Mouse (Mus musculus) neural tube, embryonic 10.5 days (tissue): ENCODE measurements at regions not wholly inside any gene's neighbourhood (a gene's known extent, or its start where the extent isn't known, plus 50 kb on each side); places are given as distances from the start of the nearest gene placed in this dataset.
"Not testable (repeated sequence)": the region's sequence is repeated elsewhere in the genome, so short reads cannot be mapped to it uniquely, and the experiment has no call there.

Source experiments
- DNase-seq: peaks from one replicate; pipeline ENCODE4 v3.0.0-alpha.2; 2017; ENCODE audit warnings: low spot score; ENCODE audit errors: extremely low spot score

DNA sequence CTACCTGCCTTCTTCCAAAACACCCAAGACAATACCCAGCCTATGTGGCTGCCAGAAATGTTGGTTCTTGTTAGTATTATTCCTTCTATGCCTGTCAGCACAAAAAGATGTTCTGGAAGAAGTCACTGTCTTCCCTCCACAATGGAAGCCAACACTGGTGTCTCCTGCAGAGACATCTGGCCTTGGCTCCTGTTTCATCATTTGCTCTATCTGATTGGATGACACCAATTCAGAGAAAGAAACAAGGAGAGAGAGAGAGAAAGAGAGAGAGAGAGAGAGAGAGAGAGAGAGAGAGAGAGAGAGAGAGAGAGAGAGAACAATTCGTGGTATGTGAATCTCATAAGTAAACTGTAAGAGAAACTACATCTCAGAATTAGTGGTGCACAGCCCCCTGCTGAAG, 218.9 kb upstream of the Klf3 start:
- no peak for DNase-seq

DNA sequence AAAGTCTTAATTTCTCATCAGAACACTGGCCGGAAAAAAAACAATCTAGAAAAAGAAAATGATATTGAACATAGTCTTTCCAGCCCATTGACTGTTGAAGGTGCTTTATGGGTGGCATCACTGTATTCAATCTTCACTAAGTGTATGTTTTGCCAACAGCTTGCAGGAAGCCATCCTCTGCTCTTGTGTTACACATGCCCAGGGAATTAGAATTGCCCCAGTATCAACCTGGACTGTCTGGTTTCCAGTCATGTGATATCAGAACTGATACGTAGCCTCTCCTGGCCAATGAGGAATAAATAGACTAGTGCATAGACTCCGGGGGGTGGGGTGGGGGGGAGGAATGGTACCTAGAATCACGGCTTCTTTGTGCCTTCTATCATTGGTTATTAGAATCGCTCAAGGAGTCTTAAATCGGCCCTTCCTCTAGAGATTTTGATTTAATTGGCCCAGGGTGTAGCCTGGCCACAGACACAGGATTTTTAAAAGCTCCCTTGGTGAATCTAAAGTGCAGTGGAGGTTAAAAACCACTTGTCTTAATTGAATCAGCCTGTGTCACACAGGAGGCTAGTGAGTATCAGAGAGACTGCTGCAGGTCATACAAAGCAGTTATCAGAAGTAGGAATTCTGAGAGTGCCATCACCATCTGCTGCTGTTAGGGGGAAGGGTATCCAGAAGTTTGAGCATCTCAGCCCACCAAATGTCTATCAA, 218.0 kb upstream of the Klf3 start:
- no peak for DNase-seq

DNA sequence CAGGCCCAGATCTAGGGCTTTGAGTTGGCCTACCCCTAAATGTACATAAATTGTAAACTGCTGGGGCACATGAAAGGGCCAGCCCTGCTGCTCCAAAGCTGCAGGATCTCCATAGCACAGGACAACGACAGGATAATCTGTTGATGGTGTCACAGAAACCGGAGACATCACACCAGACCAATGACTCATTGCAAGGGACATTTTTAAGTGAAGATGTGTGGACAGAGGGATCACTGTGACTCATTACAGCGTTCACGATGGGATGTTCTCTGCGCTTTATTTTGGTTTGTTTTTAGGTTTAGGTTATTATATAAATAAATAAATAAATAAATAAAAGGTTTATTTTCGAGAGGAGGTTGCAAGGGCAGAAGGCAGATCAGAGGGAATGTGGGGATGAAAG, 216.9 kb upstream of the Klf3 start:
- DNase-seq = no peak

DNA sequence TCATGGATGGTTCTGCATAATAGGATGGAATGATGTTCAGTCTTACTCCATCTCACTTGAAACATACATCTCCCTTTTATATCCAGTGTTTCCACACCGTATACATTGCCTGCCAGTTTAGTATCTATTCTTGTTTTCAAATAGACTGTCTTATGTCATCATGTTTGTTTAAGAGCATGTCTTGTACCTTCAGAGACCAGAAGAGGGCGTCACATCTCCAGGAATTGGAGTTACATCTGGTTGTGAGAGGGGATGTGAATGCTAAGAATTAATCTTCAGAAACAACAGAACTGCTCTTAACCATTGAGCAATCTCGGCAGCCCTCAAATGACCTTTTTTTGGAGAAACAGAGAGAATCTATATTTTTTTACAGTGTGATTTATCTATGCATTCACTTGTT, 216.3 kb upstream of the Klf3 start:
- DNase-seq = no peak

DNA sequence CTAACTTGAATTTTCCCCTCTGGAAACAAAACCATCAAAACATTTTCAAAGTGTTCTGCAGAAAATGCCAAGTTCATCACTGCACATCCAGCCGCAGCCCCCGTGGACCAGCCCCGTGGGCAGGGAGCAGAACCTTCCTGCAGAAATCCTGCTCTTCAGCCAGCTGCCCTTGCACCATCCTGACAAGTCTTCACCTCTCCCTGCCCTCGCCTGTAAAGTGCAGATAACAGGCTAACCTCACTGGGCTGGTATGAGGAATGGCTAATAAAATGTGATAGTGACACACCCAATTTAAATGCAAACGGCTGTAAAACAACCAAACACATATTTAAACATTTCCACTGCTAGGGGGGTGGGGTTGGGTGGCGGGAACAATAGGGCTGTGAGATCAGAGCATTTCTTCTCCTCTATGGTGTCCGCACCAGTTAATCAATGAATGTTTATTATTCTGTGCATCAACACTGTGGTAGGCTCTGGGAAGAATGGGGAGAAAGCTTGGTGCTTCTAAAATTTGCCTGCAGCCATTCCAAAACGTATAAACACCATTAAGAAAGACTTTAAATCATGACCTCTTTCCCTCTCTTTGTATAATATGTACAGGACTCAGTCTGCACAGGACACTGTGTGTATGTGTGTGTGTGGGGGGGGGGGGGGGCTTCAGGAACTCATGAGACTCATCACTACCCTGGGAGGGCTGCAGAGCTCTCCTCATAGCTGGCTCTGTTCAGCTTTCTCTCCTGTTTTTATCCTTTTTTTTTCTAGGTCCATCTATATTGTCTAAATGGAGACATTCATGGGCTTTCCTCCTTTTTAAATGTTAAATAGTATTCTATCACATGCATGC, 215.1 kb upstream of the Klf3 start:
- no peak for DNase-seq

DNA sequence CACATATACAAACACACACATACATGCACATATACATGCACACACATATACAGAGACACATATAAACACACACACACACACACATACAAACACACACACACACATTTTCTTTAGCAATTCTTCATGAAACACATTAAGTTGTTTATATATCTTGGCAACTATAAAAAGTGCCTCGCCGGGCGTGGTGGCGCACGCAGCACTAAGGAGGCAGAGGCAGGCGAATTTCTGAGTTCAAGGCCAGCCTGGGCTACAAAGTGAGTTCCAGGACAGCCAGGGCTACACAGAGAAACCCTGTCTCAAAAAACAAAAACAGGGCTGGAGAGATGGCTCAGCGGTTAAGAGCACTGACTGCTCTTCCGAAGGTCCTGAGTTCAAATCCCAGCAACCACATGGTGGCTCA, 214.4 kb upstream of the Klf3 start:
- not testable (repeated sequence) for DNase-seq

DNA sequence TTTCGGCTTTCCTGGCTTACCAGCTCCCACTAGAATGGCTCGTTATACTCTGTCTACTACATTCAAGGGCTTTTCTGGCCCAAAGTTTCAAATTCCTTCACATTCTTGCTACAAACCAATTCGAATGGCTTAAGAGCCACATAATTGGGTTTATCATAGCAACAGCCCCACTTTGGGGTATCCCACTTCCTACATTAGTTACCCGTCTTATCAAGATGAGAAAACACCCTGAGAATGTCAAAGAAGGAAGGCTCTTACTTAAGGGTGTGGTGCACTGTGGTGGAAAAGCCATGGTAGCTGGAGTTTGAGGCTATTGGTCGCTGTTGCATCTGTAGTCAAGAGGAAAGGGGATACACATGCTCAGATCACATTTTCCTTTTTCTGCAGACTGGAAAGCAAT, 213.2 kb upstream of the Klf3 start:
- DNase-seq = no peak

DNA sequence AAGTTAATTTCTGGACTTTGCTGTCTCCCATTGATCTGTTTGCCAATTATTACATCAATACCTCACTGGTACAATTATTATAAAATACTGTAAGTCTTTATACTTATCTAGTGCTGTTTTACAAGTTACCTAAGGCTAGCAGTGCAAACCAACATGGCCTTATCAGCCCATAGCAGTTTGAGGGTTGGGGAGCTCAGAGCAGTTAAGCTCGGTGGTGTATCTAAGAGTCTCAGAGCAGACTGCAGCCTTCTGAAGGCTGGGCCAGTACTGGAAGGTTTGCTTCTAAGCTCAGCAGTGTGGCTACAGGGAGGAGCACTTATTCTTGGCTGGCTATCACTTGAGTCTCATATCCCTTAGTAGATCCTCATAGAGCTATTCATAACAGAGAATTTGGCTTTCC, 212.4 kb upstream of the Klf3 start:
- no peak for DNase-seq

DNA sequence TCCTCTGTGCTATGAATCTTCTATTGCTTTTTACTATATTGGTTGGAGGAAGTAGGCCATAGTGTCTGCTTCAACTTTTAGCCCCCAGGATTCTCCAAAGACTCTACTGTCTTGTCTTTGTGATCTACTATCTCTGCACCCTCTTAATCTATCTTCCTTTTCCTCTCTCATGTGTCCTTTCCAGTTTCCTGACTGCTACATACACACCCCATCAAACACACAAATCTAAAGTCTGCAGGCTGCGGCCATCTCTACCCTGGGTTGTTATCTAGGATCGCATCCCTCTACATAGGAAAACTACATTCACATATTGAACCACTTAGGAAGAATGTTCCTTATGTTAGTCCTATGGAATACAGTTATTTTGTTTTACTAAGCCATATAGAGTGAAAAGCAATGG, 211.4 kb upstream of the Klf3 start:
- DNase-seq = no peak

DNA sequence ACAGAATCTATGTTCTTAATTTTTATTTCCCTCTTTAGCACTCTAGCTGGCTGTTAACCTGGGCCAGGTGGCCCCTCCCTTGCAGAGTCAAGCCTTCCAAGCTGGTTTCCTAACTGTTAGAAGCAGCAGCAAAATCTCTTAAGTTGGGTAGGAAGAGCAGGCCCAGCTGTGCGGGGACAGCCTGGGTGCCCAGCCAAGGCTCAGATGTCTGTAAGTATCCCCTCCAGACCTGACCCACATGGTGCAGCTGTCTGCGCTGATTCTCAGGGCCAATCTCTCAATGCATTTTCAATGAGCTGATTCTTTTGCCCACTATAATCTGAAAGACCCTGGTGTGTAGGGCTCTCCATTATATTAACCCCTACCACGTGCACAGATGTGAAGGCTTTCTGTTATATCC, 208.0 kb upstream of the Klf3 start:
- DNase-seq = no peak

DNA sequence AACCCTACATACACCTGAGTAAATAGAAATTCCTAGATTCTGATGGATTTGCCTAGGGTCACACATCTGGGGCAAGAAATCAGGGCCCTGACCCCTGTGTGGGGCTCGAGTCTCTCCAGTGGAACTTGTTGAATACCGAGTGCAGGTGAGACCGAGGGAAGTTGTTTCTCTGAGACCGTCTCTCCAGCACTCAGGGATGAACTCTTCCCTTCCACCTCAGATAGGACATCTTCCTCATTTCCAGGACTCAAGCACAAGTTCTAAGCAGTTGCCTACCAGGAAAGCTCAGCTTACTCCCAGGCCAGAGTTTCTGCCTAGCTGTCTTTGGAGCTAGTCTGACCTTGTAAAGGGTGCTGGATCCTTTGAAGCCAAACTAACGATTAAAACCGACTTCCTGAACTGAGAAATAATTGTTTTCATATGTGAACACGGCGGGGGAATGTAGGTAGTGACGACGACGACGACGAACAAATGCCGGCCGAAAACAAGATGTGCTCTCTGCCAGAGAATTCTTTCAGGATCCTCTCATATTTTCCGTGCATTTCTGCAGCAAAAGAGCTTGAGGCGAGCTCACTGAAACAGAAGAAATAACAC, 207.3 kb upstream of the Klf3 start:
- no peak for DNase-seq

DNA sequence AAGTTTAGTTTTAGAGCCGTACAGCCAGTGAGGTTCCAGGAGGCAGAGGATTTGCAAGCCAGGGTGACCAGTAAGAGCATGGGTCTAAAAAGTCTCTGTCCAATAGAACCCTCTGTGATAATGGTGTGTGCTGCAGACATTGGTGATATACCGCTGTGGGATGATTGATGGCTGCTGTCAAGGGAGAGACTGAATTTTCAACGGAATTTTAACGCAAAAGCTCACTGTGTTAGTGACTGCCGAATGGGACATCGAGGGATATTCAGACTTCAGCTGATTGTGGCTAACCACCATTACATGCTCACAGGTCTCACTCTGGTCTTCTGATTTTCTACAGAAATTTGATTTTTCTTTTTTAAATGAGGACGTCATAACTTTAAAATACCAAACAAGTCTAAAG, 206.2 kb upstream of the Klf3 start:
- DNase-seq = no peak

DNA sequence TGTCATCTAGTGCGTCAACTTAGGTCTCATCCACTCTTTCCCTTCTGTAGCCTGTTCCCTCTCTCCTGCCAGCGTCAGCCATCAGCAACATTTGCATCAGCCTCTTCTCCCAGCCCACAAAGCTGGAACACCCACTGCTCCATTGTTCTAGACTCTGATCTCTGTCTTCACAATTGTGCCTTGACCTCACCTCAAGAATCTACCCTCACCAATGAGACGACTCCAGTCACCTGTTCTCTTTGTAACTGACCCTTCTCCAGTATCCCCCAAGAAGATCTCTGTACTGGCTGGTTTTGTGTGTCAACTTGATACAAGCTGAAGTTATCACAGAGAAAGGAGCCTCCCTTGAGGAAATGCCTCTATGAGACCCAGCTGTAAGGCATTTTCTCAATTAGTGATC, 205.7 kb upstream of the Klf3 start:
- DNase-seq = no peak

DNA sequence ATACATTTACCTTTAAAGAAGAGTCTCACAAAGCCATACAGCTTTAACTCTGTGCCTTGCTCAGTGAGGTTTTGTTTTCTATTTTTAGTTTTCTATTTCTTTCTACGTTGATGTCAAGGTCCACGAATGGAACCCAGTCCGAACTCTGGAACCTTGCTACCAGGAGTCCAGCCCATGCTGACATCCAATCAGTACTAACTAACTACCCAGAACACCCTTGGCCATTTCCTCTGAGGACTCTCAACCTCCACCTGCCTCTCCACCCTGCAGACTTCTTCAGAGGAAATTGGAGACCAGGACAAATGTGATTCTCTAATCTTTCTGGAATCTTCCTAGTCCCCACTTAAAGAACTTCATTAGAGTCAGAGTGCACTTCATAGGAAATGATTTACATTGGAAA, 204.6 kb upstream of the Klf3 start:
- no peak for DNase-seq

DNA sequence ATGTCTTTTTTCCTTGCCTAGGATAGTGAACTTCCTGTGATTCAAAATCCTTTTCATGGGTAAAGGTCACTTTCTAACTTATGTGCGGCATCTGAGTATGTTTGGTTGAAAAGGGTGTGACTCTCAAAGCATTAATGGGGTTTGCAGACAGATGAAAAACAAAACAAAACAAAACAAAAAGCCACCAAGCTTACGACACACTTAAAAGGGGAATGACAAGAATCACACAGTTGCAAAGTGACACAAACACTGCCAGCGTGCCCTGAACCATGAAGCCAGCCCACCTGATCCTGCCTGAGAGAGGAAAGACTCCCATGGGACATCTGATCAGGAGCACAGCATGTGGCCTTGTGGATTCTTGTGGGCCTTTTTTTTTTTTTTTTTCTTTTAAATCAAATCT, 204.2 kb upstream of the Klf3 start:
- DNase-seq = no peak

DNA sequence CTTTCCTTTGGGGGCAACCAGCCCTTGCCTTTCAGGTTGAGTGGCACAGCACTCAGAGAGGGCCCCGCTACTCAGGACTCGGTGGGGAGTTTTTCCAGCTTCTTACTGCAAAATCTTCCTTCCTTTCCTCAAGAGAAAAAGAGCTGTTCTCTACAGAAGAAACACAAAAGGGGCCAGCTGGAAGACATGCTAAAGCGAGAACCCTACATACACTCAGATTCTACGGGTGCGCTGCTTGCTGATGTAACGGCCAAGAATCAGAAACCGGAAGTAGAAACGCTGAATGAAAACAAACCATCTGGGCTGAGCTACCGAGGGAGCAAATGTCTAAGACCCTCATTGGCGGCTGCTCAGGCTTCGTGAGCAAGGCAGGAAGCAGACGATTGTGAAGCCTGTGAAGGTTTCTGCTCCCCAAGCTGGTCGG, 203.3 kb upstream of the Klf3 start:
- no peak for DNase-seq

DNA sequence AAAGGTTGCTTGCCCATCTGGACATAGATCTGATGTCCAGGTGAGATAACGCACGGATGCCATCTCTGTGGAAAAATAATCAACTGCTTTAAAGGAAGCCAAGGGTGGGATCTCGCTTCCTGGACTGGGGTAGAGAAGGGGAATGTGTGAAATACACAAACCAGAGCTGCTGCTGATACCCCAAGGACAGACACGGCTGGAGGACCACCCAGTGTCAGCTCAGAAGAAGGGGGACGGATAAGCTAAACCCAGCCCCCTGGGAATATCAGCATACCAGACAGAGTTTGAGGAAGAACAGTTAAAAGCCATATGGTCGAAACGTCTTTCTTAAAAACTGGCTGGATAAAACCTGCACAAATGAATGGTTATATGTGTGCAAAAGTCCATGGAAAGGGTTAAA, 202.8 kb upstream of the Klf3 start:
- no peak for DNase-seq

DNA sequence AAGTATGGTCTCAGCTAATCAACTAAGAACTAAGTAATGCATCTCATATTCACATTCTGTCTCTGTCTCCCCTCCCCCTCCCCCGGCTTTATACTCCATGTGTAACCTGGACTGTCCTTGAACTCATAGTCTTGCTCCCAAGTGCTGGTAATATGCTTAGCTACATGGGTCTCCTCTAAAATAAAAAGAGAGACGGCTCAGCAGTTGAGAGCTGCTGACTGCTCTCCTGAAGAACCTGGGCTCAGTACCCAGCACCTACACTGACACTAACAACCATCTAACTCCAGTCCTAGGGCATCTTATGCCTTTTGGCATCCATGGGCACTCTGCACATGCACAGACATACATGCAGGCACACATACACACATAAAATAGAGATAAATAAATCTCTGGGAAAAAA, 202.4 kb upstream of the Klf3 start:
- DNase-seq = no peak

DNA sequence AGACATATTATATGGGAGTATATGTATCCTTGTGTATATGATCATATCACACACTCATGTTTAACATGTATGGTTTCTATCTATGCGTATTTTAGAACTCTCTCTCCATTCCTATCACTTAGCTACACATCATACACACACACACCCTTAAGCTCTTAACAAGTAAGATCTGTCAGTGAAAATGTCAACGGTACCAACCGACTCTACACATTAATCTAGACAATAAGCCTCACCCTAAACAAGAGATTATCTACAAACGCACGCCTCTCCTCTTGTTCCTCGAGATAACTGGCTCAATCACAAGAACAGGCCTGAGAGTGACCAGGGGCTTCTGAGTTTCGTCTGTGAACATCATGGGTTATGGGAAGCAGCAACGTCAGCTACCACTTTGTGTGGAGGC, 201.9 kb upstream of the Klf3 start:
- DNase-seq = no peak

DNA sequence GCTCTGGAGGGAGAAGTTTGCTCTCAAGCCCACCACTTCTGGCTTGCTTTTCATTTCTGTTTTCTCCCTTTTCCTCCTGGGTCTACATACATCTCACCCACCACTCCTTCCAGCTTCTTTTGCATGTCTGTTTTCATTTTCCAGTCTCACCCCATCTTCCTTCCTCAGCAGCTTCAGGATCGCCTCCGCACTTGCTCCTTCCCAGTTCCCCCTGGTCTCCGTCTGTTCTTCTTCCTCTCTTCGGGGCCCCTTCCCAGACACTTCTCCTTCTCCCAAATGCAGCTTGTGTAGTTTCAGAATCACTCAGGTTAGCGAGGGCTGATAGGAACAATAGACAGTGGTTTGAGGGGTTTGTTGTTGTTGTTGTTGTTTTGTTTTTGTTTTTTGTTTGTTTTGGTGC, 201.4 kb upstream of the Klf3 start:
- no peak for DNase-seq

DNA sequence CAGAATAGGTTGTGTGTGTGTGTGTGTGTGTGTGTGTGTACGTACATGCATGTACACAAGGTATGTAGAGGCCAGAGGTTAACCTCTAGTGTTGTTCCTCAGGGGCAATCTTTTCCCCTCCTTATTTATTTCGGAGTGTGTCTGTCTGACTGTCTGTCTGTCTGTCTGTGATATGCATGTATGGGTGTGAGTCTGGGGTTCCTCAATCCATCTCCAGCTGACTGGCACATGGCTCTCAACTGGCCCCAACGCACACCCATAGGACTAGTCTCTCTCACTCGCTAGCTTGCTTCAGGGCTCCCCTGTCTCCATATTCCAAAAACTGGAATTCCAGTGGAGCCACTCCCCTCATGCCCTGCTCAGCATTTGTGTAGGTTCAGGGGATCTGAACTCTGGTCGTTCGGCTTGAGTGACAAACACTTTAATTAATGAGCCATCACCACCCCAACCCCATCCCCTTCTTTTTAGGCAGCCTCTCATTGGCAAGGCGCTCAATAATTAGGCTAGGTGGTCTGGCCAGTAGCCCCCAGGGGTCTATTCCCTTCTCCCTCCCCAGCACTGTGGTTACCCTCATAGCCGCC, 200.7 kb upstream of the Klf3 start:
- DNase-seq = no peak

DNA sequence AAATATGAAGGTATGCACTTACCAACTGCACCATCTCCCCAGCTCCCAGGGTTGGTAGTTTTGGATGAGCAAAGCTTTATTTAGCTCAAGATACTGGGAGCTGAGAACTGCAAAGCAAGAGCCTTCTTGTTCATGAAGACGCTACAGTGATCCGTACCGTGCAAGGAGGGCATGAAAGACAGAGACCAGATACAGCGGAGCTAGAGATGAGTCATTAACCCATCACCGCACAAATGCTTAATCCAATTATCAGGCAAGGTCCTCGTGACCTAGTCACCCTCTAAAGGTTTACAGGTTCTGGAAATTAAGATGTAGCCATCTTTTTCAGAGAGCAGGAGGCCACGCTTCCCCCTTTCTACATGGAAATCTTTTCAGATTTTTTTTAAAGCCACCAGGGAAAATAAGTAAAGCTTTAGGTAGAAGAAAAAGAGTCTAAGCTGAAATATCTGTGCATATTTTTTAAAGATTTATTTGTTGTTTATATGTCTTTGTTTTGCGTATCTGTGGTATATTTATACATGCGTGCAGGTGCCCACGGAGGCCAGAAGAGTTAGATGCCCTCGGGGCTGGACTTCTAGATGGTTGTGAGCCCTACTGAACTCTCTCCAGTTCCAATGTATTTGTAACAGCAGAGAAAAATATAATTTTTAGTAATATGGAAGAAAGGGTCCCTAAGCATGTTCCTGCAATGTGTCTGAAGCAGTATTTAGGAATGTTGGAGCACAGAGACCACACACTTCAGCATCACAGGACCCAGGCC, 200.0 kb upstream of the Klf3 start:
- no peak for DNase-seq
